Mouse (Mus musculus): ENCODE measurements around the gene Rpn2.
A peak's percentile ranks its signal among the peaks of the same experiment; 100 is the strongest.

Rpn2 gene

GRCm38 (mm10) chr2:157360028-157360427, 81.2 kb downstream of the Rpn2 start:
- DNase-seq, result no peak

GRCm38 (mm10) chr2:157363031-157363430, 84.2 kb downstream of the Rpn2 start:
- DNase-seq, result no peak

GRCm38 (mm10) chr2:157366762-157367161, 87.9 kb downstream of the Rpn2 start:
- no peak for DNase-seq

GRCm38 (mm10) chr2:157367184-157367893, 88.5 kb downstream of the Rpn2 start, which contains the start of gene Manbal:
TSS of gene Manbal (plus strand) at chr2:157367594.
- DNase-seq, result peak; percentile 99

GRCm38 (mm10) chr2:157367991-157368390, 89.2 kb downstream of the Rpn2 start:
- no peak for DNase-seq

GRCm38 (mm10) chr2:157371696-157372095, 92.9 kb downstream of the Rpn2 start:
- DNase-seq, result no peak

GRCm38 (mm10) chr2:157373681-157374080, 94.9 kb downstream of the Rpn2 start:
- DNase-seq, result peak; percentile 63

GRCm38 (mm10) chr2:157375051-157375450, 96.2 kb downstream of the Rpn2 start:
- no peak for DNase-seq
